Mouse (Mus musculus) bone marrow macrophage, adult 2 months (primary cell): ENCODE results near the gene Gm20481. TPM values are rescaled to one million over a fixed set of nuclear protein-coding genes. Genes with fewer than 3 reads are reported as not detected.
"Not testable (repeated sequence)": the region's sequence is repeated elsewhere in the genome, so short reads cannot be mapped to it uniquely, and the experiment has no call there.

Source experiments
- H3K27ac ChIP-seq: 2 replicates; pipeline ENCODE4 v1.5.1; 2012; ENCODE audit warnings: low read depth, low read length; ENCODE audit not compliant: insufficient read depth
- H3K4me1 ChIP-seq: 2 replicates; pipeline ENCODE4 v1.6.1; 2012; ENCODE audit warnings: low read length; ENCODE audit not compliant: control insufficient read depth, insufficient read depth
- H3K4me3 ChIP-seq: 2 replicates; pipeline ENCODE4 v1.5.1; 2012; ENCODE audit warnings: mild to moderate bottlenecking, low read length, moderate library complexity; ENCODE audit not compliant: insufficient read depth
- CTCF ChIP-seq: IDR thresholded peaks from 2 replicates; pipeline ENCODE4 v1.5.1; 2012; ENCODE audit warnings: low read depth, mild to moderate bottlenecking, low read length, moderate library complexity
- POLR2A ChIP-seq: IDR thresholded peaks from 2 replicates; pipeline ENCODE4 v1.6.1; 2012; ENCODE audit warnings: mild to moderate bottlenecking, low read depth, low read length, borderline replicate concordance
- polyA plus RNA-seq: library from polyadenylated mRNA; stranded (reverse); fragments of >200 nt; gene quantifications from 2 replicates; pipeline ENCODE4 v1.2.4, GENCODE M21; 2012; ENCODE audit not compliant: missing spikeins, insufficient read depth, insufficient read length

Gm20481 gene
- polyA plus RNA-seq, 1 experiment, result not detected

- Histone ChIP-seq H3K4me3 (peak overlapping the region; percentile 91; the same call in 1 of the 2 replicates), H3K4me1 (peaks cover 10% of the 10 kb centered on the region), H3K27ac (no peak overlapping the region)
- TF ChIP-seq CTCF, result no peak
- TF ChIP-seq POLR2A, result no peak
These were observed 33.5 kb downstream of the Gm20481 start for GRCm38 (mm10) chr17:35003022-35003838.

GRCm38 (mm10) chr17:35004075-35004717, 34.5 kb downstream of the Gm20481 start:
- peaks cover 8% of the 10 kb centered on the region for H3K4me1 ChIP-seq
- H3K27ac ChIP-seq, result no peak overlapping the region
- no peak overlapping the region for H3K4me3 ChIP-seq
- TF ChIP-seq CTCF (no peak), POLR2A (no peak)

- Histone ChIP-seq H3K27ac (no peak overlapping the region), H3K4me1 (peaks cover 8% of the 10 kb centered on the region), H3K4me3 (no peak overlapping the region)
- TF ChIP-seq CTCF (no peak), POLR2A (no peak)
These were observed 35.4 kb downstream of the Gm20481 start for GRCm38 (mm10) chr17:35005158-35005557.

- not testable (repeated sequence) for H3K4me3 ChIP-seq, H3K4me1 ChIP-seq, H3K27ac ChIP-seq
These were observed 36.2 kb downstream of the Gm20481 start for GRCm38 (mm10) chr17:35005902-35006301.

GRCm38 (mm10) chr17:35007387-35007991, 37.8 kb downstream of the Gm20481 start:
- TF ChIP-seq CTCF (peak; percentile 38; the same call in 1 of the 2 replicates), POLR2A (no peak)
- H3K27ac ChIP-seq, result no peak overlapping the region
- peaks cover 8% of the 10 kb centered on the region for H3K4me1 ChIP-seq
- no peak overlapping the region for H3K4me3 ChIP-seq

GRCm38 (mm10) chr17:35009586-35009985, 39.9 kb downstream of the Gm20481 start:
- Histone ChIP-seq H3K27ac (no peak overlapping the region), H3K4me1 (no peaks in the 10 kb centered on the region), H3K4me3 (no peak overlapping the region)
- TF ChIP-seq CTCF (no peak), POLR2A (no peak)

- TF ChIP-seq CTCF (no peak), POLR2A (no peak)
- no peaks in the 10 kb centered on the region for H3K4me1 ChIP-seq
- no peak overlapping the region for H3K27ac ChIP-seq
- H3K4me3 ChIP-seq, result no peak overlapping the region
These were observed 41.7 kb downstream of the Gm20481 start for GRCm38 (mm10) chr17:35011440-35011839.

GRCm38 (mm10) chr17:35012430-35012829, 42.7 kb downstream of the Gm20481 start:
- TF ChIP-seq CTCF (no peak), POLR2A (no peak)
- Histone ChIP-seq H3K27ac (no peak overlapping the region), H3K4me1 (no peaks in the 10 kb centered on the region), H3K4me3 (no peak overlapping the region)

- Histone ChIP-seq H3K4me3 (no peak overlapping the region), H3K27ac (no peak overlapping the region), H3K4me1 (no peaks in the 10 kb centered on the region)
- TF ChIP-seq CTCF, result no peak
These were observed 43.5 kb downstream of the Gm20481 start for GRCm38 (mm10) chr17:35013221-35013620.

GRCm38 (mm10) chr17:35015296-35015695, 45.6 kb downstream of the Gm20481 start:
- H3K4me1 ChIP-seq, result no peaks in the 10 kb centered on the region
- no peak overlapping the region for H3K4me3 ChIP-seq
- H3K27ac ChIP-seq, result no peak overlapping the region
- TF ChIP-seq POLR2A, result no peak
- no peak for TF ChIP-seq CTCF
